Mouse (Mus musculus) kidney, adult 2 months (tissue): ENCODE results near the gene Spata16.

Source experiments
- CTCF ChIP-seq: fragments of 200-500 bp; conservative IDR thresholded peaks from 2 replicates; pipeline ENCODE4 v1.5.1; 2011; ENCODE audit warnings: low read depth, mild to moderate bottlenecking, control low read depth, low read length, moderate library complexity, mixed read lengths; ENCODE audit not compliant: insufficient read depth, insufficient read length
- POLR2A ChIP-seq: fragments of 200-500 bp; IDR thresholded peaks from one replicate; pipeline ENCODE4 v1.6.1; 2011; ENCODE audit warnings: low read depth, low read length, control low read depth

DNA sequence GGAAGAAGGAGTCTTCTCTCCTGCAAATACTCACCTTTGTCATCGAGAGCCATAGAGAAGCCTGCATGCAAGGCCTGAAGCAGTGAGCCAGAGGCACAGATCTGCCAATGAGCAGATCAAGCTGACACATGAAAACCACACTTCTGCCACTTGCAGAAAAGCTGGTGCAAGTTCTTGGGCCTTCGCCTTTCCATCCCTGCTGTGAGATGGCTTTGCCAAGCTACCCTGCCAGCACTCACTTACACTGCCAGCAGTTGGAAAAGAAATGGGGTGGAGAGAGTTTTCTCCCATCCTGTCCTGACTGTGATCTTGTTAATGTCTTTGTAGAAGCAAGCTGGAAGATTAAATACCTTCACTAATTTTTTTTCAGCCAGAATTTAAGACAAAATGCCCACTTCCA, 237.3 kb downstream of the Spata16 start:
- TF ChIP-seq CTCF, result no peak
- TF ChIP-seq POLR2A, result no peak
